Mouse (Mus musculus) ES-E14 (cell line): Measurements from ENCODE around the gene Ptpn13. TPM values are rescaled to one million over a fixed set of nuclear protein-coding genes. Genes with fewer than 3 reads are reported as not detected.

Experiments
- DNase-seq: peaks from one replicate; pipeline ENCODE4 v3.0.0-alpha.2; 2013; ENCODE audit warnings: low read depth, low spot score
- H3K27ac ChIP-seq: 2 replicates; pipeline ENCODE4 v1.5.1; 2012; ENCODE audit warnings: low read depth, mild to moderate bottlenecking, low read length, moderate library complexity, mixed read lengths; ENCODE audit not compliant: poor library complexity, insufficient read depth, severe bottlenecking
- H3K36me3 ChIP-seq: 2 replicates; pipeline ENCODE4 v1.6.1; 2012; ENCODE audit warnings: mild to moderate bottlenecking, low read length, moderate library complexity, mixed read lengths; ENCODE audit not compliant: control insufficient read depth, poor library complexity, insufficient read depth, severe bottlenecking
- H3K4me1 ChIP-seq, 2 experiments: fragments of 150-350 bp in 1 of 2; sonication (generic) in 1 of 2; 2 replicates each; pipeline ENCODE4 v1.6.1; 2012; ENCODE audit warnings: low read length in 2 of 2, mild to moderate bottlenecking in 1 of 2, mixed read lengths in 1 of 2; ENCODE audit not compliant: control insufficient read depth in 2 of 2, insufficient read depth in 2 of 2, poor library complexity in 1 of 2
- H3K4me3 ChIP-seq, 2 experiments: fragments of 150-350 bp in 1 of 2; sonication (generic) in 1 of 2; 2 replicates each; pipeline ENCODE4 v1.5.1; 2012; ENCODE audit warnings: low read length in 2 of 2, low read depth in 1 of 2, mild to moderate bottlenecking in 1 of 2, mixed read lengths in 1 of 2; ENCODE audit not compliant: insufficient read depth in 1 of 2, poor library complexity in 1 of 2, severe bottlenecking in 1 of 2
- H3K9ac ChIP-seq: 2 replicates; pipeline ENCODE4 v1.6.1; 2012; ENCODE audit warnings: low read depth, mild to moderate bottlenecking, low read length, mixed read lengths; ENCODE audit not compliant: poor library complexity, insufficient read depth, severe bottlenecking
- H3K9me3 ChIP-seq: fragments of 150-350 bp; sonication (generic); 2 replicates; pipeline ENCODE4 v1.6.1; 2012; ENCODE audit warnings: low read depth, mild to moderate bottlenecking, low read length; ENCODE audit not compliant: control insufficient read depth, insufficient read depth
- CHD2 ChIP-seq: IDR thresholded peaks from 2 replicates; pipeline ENCODE4 v1.6.1; 2014; ENCODE audit warnings: mild to moderate bottlenecking, low read depth, low read length, inconsistent platforms
- HCFC1 ChIP-seq: IDR thresholded peaks from 2 replicates; pipeline ENCODE4 v1.6.1; 2012; ENCODE audit warnings: low read length, inconsistent platforms, borderline replicate concordance; ENCODE audit not compliant: insufficient read depth
- MAFK ChIP-seq: IDR thresholded peaks from 2 replicates; pipeline ENCODE4 v1.6.1; 2014; ENCODE audit warnings: mild to moderate bottlenecking, low read depth, low read length, inconsistent platforms; ENCODE audit not compliant: insufficient read depth
- ZC3H11A ChIP-seq: IDR thresholded peaks from 2 replicates; pipeline ENCODE4 v1.6.1; 2012; ENCODE audit warnings: low read depth, mild to moderate bottlenecking, inconsistent platforms, low read length, borderline replicate concordance
- ZNF384 ChIP-seq: IDR thresholded peaks from 2 replicates; pipeline ENCODE4 v1.6.1; 2012; ENCODE audit warnings: low read depth, low read length, inconsistent platforms
- in situ Hi-C, 2 experiments: fragments of 600-800 bp; cut with MboI; formaldehyde crosslinking; loops; one replicate each; pipeline ENCODE4 v1.15.1; 2025; ENCODE audit warnings: low sequenced_read_pairs in 2 of 2, inconsistent platforms in 1 of 2; ENCODE audit not compliant: unreplicated experiment in 2 of 2
- total RNA-seq: library from RNA; depleted of rRNA; stranded (reverse); fragments of 300-350 nt; gene quantifications from 2 replicates; pipeline ENCODE4 v1.2.3, GENCODE M21; 2012; rRNA removed

Ptpn13 gene
- 11.9 and 12.6 TPM in 2 replicates for total RNA-seq

GRCm38 (mm10) chr5:103424678-103425319, at the start of gene Ptpn13:
Ptpn13 (plus strand) TSS chr5:103425192.
- DNase-seq, result peak; percentile 97
- no peak within 1 kb of the TSS for H3K27ac ChIP-seq
- peaks cover 5 to 19% of the 10 kb centered on the region in 2 experiments; a peak in 3 of 4 replicates for H3K4me1 ChIP-seq
- H3K9me3 ChIP-seq, result no peaks in the 10 kb centered on the region
- no peaks in the 10 kb centered on the region for H3K36me3 ChIP-seq
- peak within 1 kb of the TSS; percentile 74 for H3K9ac ChIP-seq
- H3K4me3 ChIP-seq, result peak within 1 kb of the TSS; percentile 83 to 84
- in situ Hi-C loops, result no loop called here
- TF ChIP-seq CHD2 (no peak), MAFK (no peak), HCFC1 (no peak), ZC3H11A (no peak), ZNF384 (no peak)

GRCm38 (mm10) chr5:103375226-103375625, 49.8 kb upstream of the Ptpn13 start:
- Histone ChIP-seq H3K27ac (no peak overlapping the region), H3K4me1 (no peaks in the 10 kb centered on the region), H3K9ac (no peak overlapping the region), H3K9me3 (no peaks in the 10 kb centered on the region), H3K36me3 (no peaks in the 10 kb centered on the region), H3K4me3 (no peak overlapping the region)
- no peak for DNase-seq
- TF ChIP-seq CHD2, result no peak
- no peak for TF ChIP-seq ZC3H11A
- TF ChIP-seq ZNF384, result no peak
- TF ChIP-seq HCFC1, result no peak
- no peak for TF ChIP-seq MAFK
- in situ Hi-C loops, result no loop called here

- in situ Hi-C loops, result no loop called here
- H3K9me3 ChIP-seq, result no peaks in the 10 kb centered on the region
- H3K4me3 ChIP-seq, result no peak overlapping the region
- TF ChIP-seq ZC3H11A, result no peak
- TF ChIP-seq HCFC1, result no peak
- TF ChIP-seq MAFK, result no peak
- no peak for TF ChIP-seq ZNF384
- no peak for TF ChIP-seq CHD2
- H3K9ac ChIP-seq, result no peak overlapping the region
- no peaks in the 10 kb centered on the region for H3K4me1 ChIP-seq
- no peak overlapping the region for H3K27ac ChIP-seq
- no peak for DNase-seq
- no peaks in the 10 kb centered on the region for H3K36me3 ChIP-seq
Measured at GRCm38 (mm10) chr5:103376354-103377295, 48.4 kb upstream of the Ptpn13 start.

GRCm38 (mm10) chr5:103377493-103378130, 47.4 kb upstream of the Ptpn13 start:
- no peak for DNase-seq
- no peak overlapping the region for H3K9ac ChIP-seq
- H3K4me1 ChIP-seq, result no peaks in the 10 kb centered on the region
- no peak for TF ChIP-seq CHD2
- in situ Hi-C loops, result no loop called here
- no peak overlapping the region for H3K4me3 ChIP-seq
- H3K27ac ChIP-seq, result no peak overlapping the region
- no peaks in the 10 kb centered on the region for H3K9me3 ChIP-seq
- H3K36me3 ChIP-seq, result no peaks in the 10 kb centered on the region
